Mouse (Mus musculus) liver (tissue): ENCODE results near the gene Cckbr.
A peak's percentile ranks its signal among the peaks of the same experiment; 100 is the strongest.

Experiments used
- DNase-seq: peaks from one replicate; pipeline ENCODE4 v3.0.0-alpha.2; 2020; ENCODE audit warnings: mixed read lengths

The Cckbr gene

DNA sequence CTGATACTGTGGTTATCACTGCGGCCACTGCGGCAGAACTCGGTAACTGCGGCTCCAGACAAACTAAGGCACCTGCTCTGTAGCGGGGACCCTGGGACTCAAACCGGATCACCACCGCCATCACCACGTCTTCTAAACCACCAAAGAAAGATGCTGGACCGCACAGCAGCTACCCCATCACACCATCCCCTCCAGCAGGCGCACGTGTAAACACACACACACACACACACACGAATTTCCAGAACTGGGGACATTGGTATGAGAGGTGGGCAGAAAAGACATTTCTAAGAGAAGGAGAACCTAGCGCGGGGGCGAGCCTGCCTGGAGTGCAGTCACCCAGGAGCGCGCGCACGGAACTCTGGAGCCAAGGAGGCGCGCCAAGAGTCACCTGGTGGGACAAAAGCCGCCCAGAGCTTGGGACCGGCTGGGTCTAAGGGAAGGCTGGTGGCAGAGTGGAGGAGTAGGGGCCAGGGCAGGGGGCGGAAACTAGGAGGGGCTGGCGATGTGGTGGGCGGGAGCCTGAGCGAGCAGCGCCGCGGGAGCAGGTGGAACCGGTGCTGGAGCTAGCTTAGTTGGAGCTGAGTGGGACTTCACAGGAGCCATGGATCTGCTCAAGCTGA, at the start of gene Cckbr:
Gene Cckbr (plus strand): TSS at position 308 of the 620 bp plus-strand sequence.
- DNase-seq = no peak

DNA sequence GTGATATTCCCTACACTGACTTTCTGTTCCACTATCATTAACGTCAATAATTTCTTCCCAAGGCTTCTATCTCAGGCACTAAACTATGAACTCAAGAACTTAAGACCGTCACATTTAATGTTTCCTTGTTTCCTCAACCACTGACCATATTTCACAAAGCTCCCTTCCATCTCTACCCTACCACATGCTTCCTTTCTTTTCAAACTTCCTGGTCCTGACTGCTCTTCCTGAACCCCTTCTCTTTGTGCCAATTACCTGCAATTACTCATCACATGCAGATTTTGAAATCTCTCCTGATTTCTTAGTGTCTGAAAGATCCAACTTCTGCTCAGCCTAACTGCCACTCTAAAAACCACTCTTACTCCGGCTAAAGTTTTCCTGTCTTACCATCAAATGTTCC, 45.2 kb upstream of the Cckbr start:
- no peak for DNase-seq

DNA sequence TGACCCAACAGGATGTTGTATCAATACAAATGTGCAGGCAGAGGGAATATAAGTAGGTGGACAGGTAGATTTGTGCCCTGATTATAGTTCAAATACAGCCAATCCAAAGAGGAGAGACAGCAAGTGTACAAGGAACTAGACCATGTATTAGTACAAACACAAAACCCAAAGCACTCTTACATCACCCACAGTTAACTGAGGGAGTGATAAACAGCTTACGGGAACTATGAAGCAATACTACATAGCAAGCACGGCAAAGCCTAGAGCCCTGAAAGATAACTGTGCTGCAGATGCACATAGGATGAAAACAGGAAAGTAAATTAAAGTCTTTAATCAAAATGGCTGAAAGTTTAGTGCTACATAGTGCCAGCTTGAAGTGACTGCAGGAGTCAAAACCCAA, 37.8 kb upstream of the Cckbr start:
- no peak for DNase-seq

DNA sequence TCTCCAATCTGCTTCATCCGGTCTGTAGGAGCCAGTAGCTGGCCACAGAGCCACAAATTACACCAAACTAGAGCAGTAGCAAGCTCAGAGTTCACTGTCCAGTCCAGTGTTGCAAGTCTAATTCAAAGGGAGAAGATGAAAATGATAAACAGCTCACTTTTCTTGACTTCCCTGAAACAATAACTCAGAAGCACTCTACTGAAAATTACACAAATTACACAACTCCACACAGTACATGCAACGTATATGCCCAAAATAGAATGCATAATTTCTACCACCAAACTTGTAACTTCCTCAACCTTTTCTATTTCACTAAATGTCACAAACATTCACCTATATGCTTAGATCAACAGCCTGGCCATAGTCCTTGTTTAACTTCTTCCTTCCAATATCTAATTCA, 35.3 kb upstream of the Cckbr start:
- DNase-seq = no peak

DNA sequence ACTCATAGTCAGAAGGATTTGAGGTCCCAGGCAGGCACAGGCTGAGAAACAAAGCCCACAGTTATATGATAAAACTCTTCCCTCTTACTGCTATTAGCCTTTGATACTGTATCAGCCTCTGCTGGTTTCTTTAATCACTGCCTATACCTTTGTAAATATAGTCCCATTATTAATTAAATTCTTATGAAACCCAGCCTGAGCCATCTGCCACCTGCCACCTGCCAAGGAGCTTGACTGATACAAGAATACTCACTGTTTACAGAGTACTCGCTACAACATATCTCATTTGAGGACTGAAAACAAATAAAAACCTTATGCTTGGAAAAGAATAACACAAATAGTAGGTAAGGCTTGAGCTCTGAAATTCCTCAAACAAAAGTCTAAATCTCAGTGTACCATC, 30.9 kb upstream of the Cckbr start:
- no peak for DNase-seq

DNA sequence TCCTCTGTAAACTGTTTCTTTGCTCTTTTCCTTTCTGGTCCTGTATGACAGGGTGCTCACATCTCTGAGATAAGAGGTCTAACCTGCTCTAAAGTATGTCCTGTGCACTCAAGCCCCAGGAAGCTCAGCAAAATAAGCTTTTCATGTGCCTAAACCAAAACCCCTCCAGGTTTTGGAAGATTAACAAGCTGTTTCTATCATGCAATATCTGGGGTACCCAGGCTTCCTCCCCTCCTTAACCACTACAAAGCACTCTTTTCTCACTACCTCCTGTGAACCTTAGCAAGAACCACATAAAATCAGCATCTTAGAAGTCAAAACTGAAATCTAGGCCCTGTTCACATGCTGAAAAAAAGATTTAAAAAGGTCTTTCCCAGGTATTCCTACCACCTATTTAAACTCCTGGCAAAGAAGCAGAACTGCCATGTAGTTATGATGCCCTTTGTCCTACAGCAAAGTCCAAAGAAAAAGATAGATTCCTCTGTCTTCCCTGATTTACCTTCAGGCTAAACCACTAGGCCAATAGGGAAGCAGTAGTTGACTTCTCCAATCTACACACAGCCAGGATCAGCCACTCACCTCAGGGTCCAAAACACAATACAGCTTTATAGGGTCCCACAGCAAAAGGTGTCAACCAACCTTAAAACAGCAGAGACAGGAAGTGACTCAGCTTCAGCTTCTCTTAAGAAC, 30.3 kb upstream of the Cckbr start:
- DNase-seq = no peak

DNA sequence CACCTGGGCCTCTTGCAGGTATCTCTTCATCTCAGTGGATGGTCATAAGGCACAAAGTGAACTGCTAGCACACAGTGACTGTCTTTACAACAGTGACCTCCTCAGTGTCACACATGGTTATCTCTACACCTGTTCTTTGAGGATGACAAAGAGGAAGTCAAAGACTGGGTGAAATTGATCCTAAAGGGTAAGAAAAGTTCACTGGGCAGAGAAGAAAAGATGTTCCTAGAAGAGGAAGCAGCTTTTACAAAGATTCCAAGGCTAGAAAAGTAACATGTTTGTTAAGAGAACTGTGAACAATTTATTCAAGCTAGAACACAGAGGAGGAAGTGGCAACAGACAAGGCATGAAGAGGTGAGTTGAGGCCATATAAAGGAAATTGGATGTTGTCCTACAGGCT, 29.4 kb upstream of the Cckbr start:
- DNase-seq = no peak

DNA sequence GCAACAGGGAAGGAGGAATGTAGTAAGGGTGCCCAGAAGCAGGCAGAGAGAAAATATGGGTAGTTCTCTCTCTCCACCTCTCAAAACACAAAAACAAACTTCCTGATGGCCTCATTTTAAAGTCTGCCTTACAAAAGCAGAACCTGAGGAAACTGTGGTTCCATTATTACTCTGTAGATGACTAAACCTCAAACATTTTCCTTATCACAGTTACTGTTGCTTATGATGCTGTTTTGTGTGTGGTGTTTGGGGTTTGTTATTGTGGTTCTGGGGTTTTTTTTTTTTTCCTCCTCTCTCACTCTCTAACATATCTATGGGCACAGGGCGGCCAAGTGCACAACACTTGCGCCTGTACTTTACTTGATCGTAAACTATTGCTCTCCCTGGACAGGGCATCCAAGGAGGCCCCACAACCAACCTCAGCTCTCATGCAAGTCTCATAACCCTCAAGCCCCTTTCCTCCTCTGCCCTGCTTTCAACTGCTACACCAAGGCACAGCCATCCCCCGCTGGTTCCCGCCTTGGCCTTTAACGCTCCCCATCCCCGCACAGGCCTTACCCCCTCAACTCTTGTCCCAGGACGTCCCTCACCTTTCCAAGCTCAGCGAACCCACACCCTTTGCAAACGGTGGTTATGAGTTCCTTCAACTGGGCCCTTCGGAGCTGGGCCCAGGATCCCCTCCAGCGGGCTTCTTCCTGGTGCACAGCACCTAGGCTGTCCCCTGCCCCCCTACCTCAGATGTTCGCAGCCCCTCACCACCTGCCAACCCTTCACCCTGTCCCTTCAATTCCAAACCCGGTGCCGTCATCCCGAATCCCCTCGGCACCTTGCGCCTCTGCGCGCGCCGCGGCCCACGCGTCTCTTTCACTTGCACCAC, 26.2 kb upstream of the Cckbr start:
- DNase-seq = peak; percentile 19

DNA sequence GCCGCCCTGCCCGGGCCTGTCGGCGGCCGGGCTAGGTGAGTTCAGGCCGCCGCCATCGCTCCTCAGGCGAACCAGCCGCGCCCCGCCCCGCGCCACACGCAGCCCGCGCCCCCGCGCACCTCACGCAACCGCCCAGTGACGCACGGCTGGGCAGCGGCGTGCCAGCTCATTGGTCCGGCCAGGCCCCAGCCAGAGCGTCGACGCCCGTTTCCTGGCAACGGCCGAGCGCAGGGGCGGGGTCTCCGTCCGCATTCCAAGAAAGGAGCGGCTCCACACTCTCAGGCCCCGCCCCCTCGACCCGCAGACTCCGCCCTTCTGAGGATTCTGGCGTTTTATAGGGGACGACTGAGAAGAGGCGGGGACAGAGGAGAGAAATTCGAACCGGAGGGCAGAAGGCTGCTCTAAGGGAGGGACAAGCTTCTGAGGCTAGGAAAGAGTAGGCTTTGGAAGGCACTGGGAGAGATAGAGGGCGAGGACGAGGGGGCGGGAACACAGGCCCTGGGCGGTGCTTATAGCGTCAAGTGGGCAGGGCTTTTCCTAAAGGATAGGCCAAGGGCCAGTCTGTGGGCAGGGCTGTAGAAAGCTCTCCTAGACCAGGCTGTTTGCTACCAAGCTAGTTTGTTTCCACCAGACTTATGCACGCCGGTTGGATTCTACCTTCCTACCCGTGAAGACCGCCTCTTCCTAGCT, 25.5 kb upstream of the Cckbr start, which contains the start of gene Fam160a2:
Gene Fam160a2 (minus strand): TSS at position 120 of the 690 bp plus-strand sequence.
- peak; percentile 100 for DNase-seq

DNA sequence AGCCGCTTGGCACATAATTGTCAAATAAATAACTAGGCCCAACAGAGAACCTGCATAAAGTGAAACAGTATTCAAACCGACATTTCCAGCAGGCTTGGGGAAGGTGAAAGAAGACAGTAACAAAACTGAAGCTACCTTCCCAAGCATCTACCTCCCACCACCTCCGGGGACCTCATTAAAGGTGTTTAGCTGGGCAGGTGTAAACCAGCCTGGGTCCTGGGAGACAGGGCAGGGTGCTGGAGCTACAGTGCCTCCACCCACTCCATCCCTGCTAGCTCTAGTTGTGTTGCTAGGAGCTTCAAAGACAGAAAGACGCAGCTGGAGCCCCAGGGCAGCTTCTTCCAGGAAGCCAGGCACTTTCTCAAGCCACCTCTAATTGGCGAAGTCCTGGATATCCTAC, 21.3 kb upstream of the Cckbr start, which contains the start of gene Cnga4:
Gene Cnga4 (plus strand): TSS at position 301 of the 400 bp plus-strand sequence.
- DNase-seq = no peak

DNA sequence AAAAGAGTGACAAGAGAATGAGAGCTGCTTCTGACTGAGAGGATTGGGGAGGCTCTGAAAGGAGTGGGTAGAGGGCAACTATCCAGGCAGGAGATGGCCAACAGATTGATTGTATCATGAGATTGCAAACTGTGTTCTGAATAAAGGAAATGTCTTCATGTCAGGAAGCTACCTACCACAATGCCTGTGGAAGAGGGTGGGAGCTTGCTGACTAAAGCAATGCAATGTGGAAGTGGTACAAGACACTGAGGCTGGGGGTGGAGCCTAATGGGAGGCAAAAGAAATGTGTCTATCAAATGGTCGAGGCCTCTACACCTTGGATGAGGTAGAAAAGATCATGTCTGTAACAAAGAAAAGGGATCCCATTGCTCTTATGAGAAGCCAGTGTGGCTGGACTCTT, 19.2 kb upstream of the Cckbr start:
- no peak for DNase-seq

DNA sequence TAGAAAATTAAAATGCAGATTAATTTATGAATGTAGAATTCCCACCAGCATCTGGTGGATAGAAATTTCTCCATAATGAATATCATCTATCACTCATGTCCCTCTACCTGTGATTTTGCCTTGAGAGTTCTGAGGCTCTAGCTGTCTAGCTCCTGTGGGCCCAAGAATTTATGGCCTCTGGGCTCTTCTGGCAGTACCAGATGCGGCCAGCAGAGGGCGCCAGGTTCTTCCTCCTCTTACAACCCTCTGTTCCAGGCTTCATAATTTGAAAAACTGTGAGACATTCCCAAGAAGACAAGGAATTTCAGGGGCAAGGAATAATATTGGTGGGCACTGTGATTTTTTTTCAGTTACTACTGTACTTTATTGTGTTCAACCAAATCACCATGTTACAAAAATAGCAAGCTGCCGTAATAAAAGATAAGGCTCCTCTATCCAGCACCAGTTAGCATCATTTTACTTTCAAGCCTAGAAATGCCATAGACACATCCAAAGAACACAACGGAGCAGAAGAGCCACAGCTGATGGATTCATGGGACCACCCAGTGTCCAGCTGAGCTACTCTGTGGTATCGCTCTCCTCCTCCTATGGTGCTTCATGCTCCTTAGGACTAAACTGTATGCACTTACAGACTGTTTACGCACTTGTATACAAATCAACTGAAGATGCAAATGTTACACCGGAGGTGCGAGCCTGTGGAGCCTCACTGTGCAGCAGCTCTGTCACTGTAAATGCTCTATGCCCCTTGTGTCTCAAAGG, 13.5 kb upstream of the Cckbr start:
- peak; percentile 68 for DNase-seq

DNA sequence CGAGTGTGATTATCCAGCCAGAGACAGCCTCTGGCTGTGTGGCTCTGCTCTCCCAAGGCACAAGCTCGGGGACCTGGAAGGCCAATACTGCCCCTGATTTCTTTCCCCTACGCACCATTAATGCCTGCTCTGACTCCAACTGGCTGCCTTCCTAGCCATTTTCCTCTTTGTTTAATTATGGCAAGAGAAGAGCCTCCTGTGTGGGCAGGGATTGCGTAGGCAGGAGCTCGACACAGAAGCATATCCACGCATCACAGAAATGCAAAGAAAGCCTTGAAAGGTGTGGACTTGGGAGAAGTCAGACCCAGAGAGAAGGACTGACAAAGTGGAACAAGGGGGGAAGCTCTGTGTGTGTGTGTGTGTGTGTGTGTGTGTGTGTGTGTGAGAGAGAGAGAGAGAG, 11.1 kb upstream of the Cckbr start:
- DNase-seq = no peak

DNA sequence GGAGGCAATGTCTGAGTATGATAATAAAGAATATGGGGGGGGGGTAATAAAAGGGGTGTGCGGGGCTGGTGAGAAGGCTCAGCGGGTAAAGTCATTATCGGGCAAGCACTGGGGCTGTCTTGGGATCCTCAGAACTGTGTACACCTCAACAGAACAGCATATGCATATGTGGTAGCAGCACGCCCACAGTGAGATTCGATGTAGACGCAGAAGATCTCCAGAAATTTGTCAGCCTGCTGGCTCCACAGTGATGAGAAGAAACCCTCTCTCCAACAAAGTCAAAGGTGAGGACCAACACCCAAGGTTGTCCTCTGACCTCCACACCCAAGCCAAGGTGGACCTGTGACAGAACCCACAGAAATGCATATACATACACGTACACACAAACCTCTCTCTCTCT, 9.0 kb upstream of the Cckbr start:
- no peak for DNase-seq

DNA sequence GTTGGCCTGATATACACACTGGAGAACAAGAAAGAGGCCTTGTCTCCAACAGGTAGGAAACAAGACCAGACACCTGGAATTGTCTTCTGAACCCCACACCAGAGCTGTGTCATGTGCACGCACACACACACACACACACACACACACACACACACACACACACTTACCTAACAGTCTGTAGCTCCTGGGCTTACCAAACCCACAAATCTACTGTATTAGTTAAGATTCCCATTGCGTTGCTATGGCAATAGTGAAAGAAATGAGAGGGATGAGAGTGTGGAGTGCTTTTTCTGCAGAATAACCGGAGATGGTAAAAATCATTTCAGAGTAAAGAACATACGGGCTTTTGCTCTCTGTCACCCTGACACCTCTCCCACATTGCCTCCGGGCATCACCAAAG, 7.4 kb upstream of the Cckbr start:
- no peak for DNase-seq

DNA sequence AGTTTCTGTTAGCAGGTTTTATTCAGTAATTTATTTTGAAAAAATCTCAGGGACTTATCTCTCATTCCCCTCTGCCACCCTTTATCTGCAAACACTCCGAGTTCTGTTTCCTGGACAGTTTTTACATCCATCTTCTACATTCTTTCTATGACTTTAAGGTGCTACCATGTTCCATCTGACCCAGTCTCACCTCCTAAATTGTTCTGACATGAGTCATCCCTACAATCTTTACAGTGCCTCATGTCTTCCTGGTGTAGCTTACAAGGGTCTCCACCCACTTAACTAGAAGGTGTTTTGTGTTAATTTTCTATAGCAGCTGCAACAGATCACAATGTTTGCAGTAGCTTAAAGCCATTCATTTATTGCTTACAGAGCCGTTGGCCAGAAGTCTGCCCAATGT, 4.6 kb upstream of the Cckbr start:
- DNase-seq = no peak

DNA sequence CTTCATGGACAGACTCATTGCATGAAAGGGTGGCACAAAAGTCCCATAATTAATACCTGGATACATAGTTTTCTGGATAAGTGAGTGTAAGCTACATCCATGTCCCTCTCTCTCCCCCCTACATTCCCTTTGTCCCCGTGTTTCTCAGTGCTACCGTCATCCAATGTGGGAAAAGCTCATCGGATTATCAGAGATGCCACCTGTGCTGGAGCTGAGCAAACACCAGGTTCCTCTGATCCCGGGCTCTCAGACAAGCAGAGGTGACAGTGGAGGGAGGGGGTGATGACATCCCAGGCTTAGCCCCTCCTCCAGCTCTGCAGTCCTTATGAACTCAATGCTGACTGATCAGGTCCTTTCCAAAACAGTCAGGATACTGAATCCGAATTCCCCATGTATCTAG, 1.2 kb upstream of the Cckbr start:
- DNase-seq = no peak

DNA sequence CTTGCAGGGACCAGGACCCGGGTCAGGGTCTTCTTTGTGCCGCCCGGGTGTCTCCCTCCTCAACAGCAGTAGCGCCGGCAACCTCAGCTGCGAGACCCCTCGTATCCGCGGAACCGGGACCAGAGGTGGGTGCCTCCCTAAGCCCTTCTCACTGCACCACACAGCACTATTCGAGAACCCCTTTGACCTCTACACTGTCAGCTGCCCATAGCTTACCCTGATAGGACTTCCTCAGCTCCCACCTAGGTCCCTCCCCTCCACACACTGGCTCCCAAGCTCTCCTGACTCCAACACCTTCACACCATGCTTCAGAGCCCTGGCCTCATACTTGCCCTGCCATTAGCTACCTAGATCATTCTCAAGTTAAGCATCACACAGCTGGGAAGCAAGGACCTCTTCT, 520 bp downstream of the Cckbr start:
- no peak for DNase-seq

DNA sequence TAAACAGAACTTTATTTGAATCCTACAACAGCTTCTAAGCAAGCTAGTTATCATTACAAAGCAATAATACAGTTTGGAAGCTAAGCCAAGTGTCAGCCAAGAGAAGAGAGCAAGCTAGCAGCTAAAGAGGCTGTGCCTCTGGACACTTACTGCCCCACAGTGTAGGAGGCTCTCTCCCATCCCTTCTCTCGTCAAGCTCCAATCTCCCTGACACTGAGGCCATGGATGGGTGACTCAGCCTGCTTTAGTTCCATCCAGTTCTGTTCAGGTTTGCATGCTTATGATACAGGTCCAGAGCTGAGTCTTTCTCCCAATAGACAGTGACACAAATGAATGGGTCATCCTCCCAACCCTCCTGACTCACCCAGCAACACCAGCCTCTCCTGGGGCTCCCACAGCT, 6.5 kb downstream of the Cckbr start:
- no peak for DNase-seq

DNA sequence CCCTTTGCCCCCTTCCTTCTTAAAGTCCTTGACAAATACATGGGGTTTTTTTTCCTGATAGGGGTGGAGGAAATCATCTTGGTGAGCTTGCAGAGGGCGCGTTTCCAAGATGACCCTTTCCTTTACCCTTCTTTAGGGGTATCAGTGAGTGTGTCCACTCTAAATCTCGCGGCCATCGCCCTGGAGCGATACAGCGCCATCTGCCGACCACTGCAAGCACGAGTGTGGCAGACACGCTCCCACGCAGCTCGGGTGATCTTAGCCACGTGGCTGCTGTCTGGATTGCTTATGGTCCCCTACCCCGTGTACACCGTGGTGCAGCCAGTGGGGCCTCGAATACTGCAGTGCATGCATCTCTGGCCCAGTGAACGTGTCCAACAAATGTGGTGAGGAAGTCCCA, 8.3 kb downstream of the Cckbr start:
- no peak for DNase-seq

DNA sequence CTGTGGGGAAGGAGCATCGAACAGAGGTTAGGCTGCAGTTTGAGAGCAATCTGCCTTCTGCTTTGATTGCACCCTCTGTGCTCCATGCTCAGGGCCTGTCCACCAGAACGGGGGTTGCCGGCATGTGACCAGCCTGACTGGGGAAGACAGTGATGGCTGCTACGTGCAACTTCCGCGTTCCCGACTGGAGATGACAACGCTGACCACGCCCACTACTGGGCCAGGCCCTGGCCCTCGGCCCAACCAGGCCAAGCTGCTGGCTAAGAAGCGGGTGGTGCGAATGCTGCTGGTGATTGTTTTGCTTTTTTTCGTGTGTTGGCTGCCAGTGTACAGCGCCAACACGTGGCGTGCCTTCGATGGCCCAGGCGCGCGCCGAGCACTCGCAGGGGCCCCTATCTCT, 9.3 kb downstream of the Cckbr start:
- peak; percentile 5 for DNase-seq

DNA sequence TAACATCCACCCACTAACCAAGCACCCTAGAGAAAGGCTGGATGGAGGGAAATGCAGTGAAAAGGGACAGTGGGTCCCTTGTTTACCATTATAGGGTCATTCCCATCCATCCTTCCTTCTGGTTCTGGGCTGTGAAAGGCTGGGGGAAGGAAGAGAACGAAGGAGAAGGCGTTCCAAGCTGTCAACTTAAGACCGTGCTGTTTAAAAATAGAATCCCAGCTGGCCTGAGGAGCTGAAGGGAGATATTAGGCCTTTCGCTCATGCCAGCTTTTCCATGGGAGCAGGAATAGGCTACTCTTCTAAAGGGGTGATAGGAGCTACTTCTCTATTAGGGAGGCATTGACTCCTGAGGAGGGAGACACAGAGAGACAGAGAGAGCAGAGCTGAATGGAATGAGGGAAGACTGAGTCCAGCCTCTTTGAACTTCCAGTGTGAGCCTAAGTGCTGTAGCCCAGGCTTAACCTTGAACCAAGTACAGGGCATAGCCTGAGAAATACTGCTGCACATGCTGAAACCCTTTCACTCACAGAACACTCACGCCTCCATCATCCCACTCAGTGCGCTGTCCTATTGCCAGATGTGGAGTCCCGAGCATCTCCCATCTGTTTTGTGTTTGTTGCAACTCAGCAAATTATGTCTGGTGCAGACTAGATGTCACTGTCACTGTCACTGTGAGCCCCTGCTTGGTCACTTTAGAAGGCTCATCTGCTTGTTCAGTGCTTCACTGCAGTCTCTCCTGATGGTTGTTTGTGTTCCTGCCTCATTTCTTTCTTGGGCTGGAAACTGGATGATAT, 12.6 kb downstream of the Cckbr start:
- DNase-seq = no peak
